Mouse (Mus musculus): ENCODE measurements around the gene Olfr1174-ps. TPM values are rescaled to one million over a fixed set of nuclear protein-coding genes. Genes with fewer than 3 reads are reported as not detected.

The Olfr1174-ps gene
- not detected for polyA plus RNA-seq (2017; shearing (Covaris generic))

GRCm38 (mm10) chr2:88315035-88315434, at the start of gene Olfr1174-ps:
Gene Olfr1174-ps, minus strand, starts transcription at chr2:88315135.

GRCm38 (mm10) chr2:88346392-88346791, 31.5 kb upstream of the Olfr1174-ps start, which contains the start of gene Olfr1177-ps:
Gene Olfr1177-ps, minus strand, starts transcription at chr2:88346492.

GRCm38 (mm10) chr2:88336421-88336820, 21.5 kb upstream of the Olfr1174-ps start, which contains the start of gene Olfr1176:
Gene Olfr1176, plus strand, starts transcription at chr2:88336721.

GRCm38 (mm10) chr2:88327115-88327514, 12.2 kb upstream of the Olfr1174-ps start, which contains the start of gene Olfr1175-ps:
Gene Olfr1175-ps, minus strand, starts transcription at chr2:88327215.

GRCm38 (mm10) chr2:88279775-88280174, 35.2 kb downstream of the Olfr1174-ps start, which contains the start of gene Olfr1173:
Gene Olfr1173, minus strand, starts transcription at chr2:88279875.

Other genes with a start within 250 kb of the Olfr1174-ps start
- not detected for gene Olfr1163, start 243.3 kb downstream of the Olfr1174-ps start, polyA plus RNA-seq (2017; shearing (Covaris generic))
- not detected for gene Olfr1164, start 221.2 kb downstream of the Olfr1174-ps start, polyA plus RNA-seq (2017; shearing (Covaris generic))
- not detected for gene Olfr1166, start 186.9 kb downstream of the Olfr1174-ps start, polyA plus RNA-seq (2017; shearing (Covaris generic))
- not detected for gene Olfr1167, start 159.9 kb downstream of the Olfr1174-ps start, polyA plus RNA-seq (2017; shearing (Covaris generic))
- gene Olfr1168, start 133.3 kb downstream of the Olfr1174-ps start, polyA plus RNA-seq (2017; shearing (Covaris generic)): not detected
- not detected for gene Olfr1170, start 86.8 kb downstream of the Olfr1174-ps start, polyA plus RNA-seq (2017; shearing (Covaris generic))
- gene Olfr1173, start 35.3 kb downstream of the Olfr1174-ps start, polyA plus RNA-seq (2017; shearing (Covaris generic)): 0.13 TPM
- gene Olfr1175-ps, start 12.1 kb upstream of the Olfr1174-ps start, polyA plus RNA-seq (2017; shearing (Covaris generic)): 0.06 TPM
- gene Olfr1176, start 21.6 kb upstream of the Olfr1174-ps start, polyA plus RNA-seq (2017; shearing (Covaris generic)): not detected
- not detected for gene Olfr1177-ps, start 31.4 kb upstream of the Olfr1174-ps start, polyA plus RNA-seq (2017; shearing (Covaris generic))
- gene Olfr1178, start 71.9 kb upstream of the Olfr1174-ps start, polyA plus RNA-seq (2017; shearing (Covaris generic)): not detected
- not detected for gene Olfr1179, start 91.3 kb upstream of the Olfr1174-ps start, polyA plus RNA-seq (2017; shearing (Covaris generic))
- not detected for gene Olfr1180, start 104.0 kb upstream of the Olfr1174-ps start, polyA plus RNA-seq (2017; shearing (Covaris generic))
- gene Olfr1181, start 111.0 kb upstream of the Olfr1174-ps start, polyA plus RNA-seq (2017; shearing (Covaris generic)): 0.06 TPM
- gene Gm13757, start 134.0 kb upstream of the Olfr1174-ps start, polyA plus RNA-seq (2017; shearing (Covaris generic)): not detected
- not detected for gene Olfr1183, start 139.7 kb upstream of the Olfr1174-ps start, polyA plus RNA-seq (2017; shearing (Covaris generic))
- gene Olfr1184, start 168.5 kb upstream of the Olfr1174-ps start, polyA plus RNA-seq (2017; shearing (Covaris generic)): 0.19 TPM
- 0.05 TPM for gene Olfr1185-ps1, start 178.2 kb upstream of the Olfr1174-ps start, polyA plus RNA-seq (2017; shearing (Covaris generic))
- not detected for gene Olfr1186, start 203.4 kb upstream of the Olfr1174-ps start, polyA plus RNA-seq (2017; shearing (Covaris generic))
- gene Olfr1188, start 241.8 kb upstream of the Olfr1174-ps start, polyA plus RNA-seq (2017; shearing (Covaris generic)): not detected

Measured in CD4-positive, CD25-positive, alpha-beta regulatory T cell (primary cell).